Mouse (Mus musculus): ENCODE measurements at regions not wholly inside any gene's neighbourhood (a gene's known extent, or its start where the extent isn't known, plus 50 kb on each side); places are given as distances from the start of the nearest gene placed in this dataset.

- no peak overlapping the region for H3K4me3 ChIP-seq
- no peaks in the 10 kb centered on the region for H3K36me3 ChIP-seq
- no peak overlapping the region for H3K9ac ChIP-seq
- no peak overlapping the region for H3K27ac ChIP-seq
- ATAC-seq (ENCODE audit: low FRiP score, low read depth) = no peak
- H3K9me3 ChIP-seq = no peaks in the 10 kb centered on the region
- H3K27me3 ChIP-seq = no peaks in the 10 kb centered on the region
- no peaks in the 10 kb centered on the region for H3K4me1 ChIP-seq
- 67% methylated on average over 2 of the region's 2 CpGs for WGBS
- no peak overlapping the region for H3K4me2 ChIP-seq (replicated peaks)
These were observed 546.5 kb upstream of the Gm26657 start for GRCm38 (mm10) chr4:56193365-56193764.

- H3K4me1 ChIP-seq = no peaks in the 10 kb centered on the region
- no peak overlapping the region for H3K4me3 ChIP-seq
- WGBS = 65% methylated on average over 5 of the region's 5 CpGs
These were observed 547.4 kb upstream of the Gm26657 start for GRCm38 (mm10) chr4:56192516-56192915.

GRCm38 (mm10) chr4:56179566-56179965 lies 560.3 kb upstream of the Gm26657 start:
- no peak overlapping the region for H3K9ac ChIP-seq
- 25% methylated on average over 5 of the region's 5 CpGs for WGBS

More at GRCm38 (mm10) chr4:56192516-56192915, 547.4 kb upstream of the Gm26657 start:
- Histone ChIP-seq H3K27me3 (no peaks in the 10 kb centered on the region), H3K9ac (no peak overlapping the region), H3K9me3 (no peaks in the 10 kb centered on the region), H3K4me2 (replicated peaks) (no peak overlapping the region), H3K27ac (no peak overlapping the region), H3K36me3 (no peaks in the 10 kb centered on the region)
- no peak for ATAC-seq (ENCODE audit: low FRiP score, low read depth)

GRCm38 (mm10) chr4:56178844-56179481 lies 560.9 kb upstream of the Gm26657 start:
- ATAC-seq (ENCODE audit: low FRiP score, low read depth) = no peak
- H3K27ac ChIP-seq = no peak overlapping the region
- WGBS = 59% methylated on average over 9 of the region's 9 CpGs

More at GRCm38 (mm10) chr4:56179566-56179965, 560.3 kb upstream of the Gm26657 start:
- H3K27me3 ChIP-seq = no peaks in the 10 kb centered on the region
- no peak overlapping the region for H3K27ac ChIP-seq
- H3K9me3 ChIP-seq = no peaks in the 10 kb centered on the region
- no peak overlapping the region for H3K4me2 ChIP-seq (replicated peaks)
- H3K4me3 ChIP-seq = no peak overlapping the region
- ATAC-seq (ENCODE audit: low FRiP score, low read depth) = no peak; the same call in 1 of the 2 replicates
- peaks cover 11% of the 10 kb centered on the region for H3K4me1 ChIP-seq
- no peaks in the 10 kb centered on the region for H3K36me3 ChIP-seq

GRCm38 (mm10) chr4:56161257-56161594 lies 578.6 kb upstream of the Gm26657 start:
- H3K4me3 ChIP-seq = no peak overlapping the region
- no peak for ATAC-seq (ENCODE audit: low FRiP score, low read depth)
- no peaks in the 10 kb centered on the region for H3K36me3 ChIP-seq
- no peak overlapping the region for H3K4me2 ChIP-seq (replicated peaks)
- H3K9ac ChIP-seq = no peak overlapping the region
- no peaks in the 10 kb centered on the region for H3K9me3 ChIP-seq
- 48% methylated on average over 3 of the region's 3 CpGs for WGBS
- peaks cover 4% of the 10 kb centered on the region; the same call in 1 of the 2 replicates for H3K4me1 ChIP-seq
- no peaks in the 10 kb centered on the region for H3K27me3 ChIP-seq
- no peak overlapping the region for H3K27ac ChIP-seq

More at GRCm38 (mm10) chr4:56178844-56179481, 560.9 kb upstream of the Gm26657 start:
- Histone ChIP-seq H3K4me1 (peaks cover 11% of the 10 kb centered on the region), H3K36me3 (no peaks in the 10 kb centered on the region), H3K4me3 (no peak overlapping the region), H3K4me2 (replicated peaks) (no peak overlapping the region), H3K9ac (no peak overlapping the region), H3K27me3 (no peaks in the 10 kb centered on the region), H3K9me3 (no peaks in the 10 kb centered on the region)

GRCm38 (mm10) chr4:56160551-56161256 lies 579.2 kb upstream of the Gm26657 start:
- Histone ChIP-seq H3K4me2 (replicated peaks) (no peak overlapping the region), H3K4me3 (no peak overlapping the region), H3K36me3 (no peaks in the 10 kb centered on the region), H3K9ac (no peak overlapping the region), H3K9me3 (no peaks in the 10 kb centered on the region), H3K27me3 (no peaks in the 10 kb centered on the region), H3K27ac (no peak overlapping the region), H3K4me1 (peaks cover 4% of the 10 kb centered on the region; the same call in 1 of the 2 replicates)
- 77% methylated on average over 13 of the region's 13 CpGs for WGBS
- ATAC-seq (ENCODE audit: low FRiP score, low read depth) = no peak

- Histone ChIP-seq H3K9ac (no peak overlapping the region), H3K36me3 (no peaks in the 10 kb centered on the region), H3K9me3 (no peaks in the 10 kb centered on the region), H3K4me3 (no peak overlapping the region), H3K4me2 (replicated peaks) (no peak overlapping the region), H3K27ac (no peak overlapping the region), H3K4me1 (peaks cover 4% of the 10 kb centered on the region; the same call in 1 of the 2 replicates), H3K27me3 (no peaks in the 10 kb centered on the region)
- 84% methylated on average over 3 of the region's 3 CpGs for WGBS
- ATAC-seq (ENCODE audit: low FRiP score, low read depth) = no peak
These were observed 582.3 kb upstream of the Gm26657 start for GRCm38 (mm10) chr4:56157521-56158065.

GRCm38 (mm10) chr4:56150716-56151115 lies 589.2 kb upstream of the Gm26657 start:
- Histone ChIP-seq H3K9me3 (no peaks in the 10 kb centered on the region), H3K9ac (no peak overlapping the region), H3K4me1 (no peaks in the 10 kb centered on the region), H3K36me3 (no peaks in the 10 kb centered on the region), H3K4me3 (no peak overlapping the region), H3K27me3 (no peaks in the 10 kb centered on the region), H3K4me2 (replicated peaks) (no peak overlapping the region), H3K27ac (no peak overlapping the region)
- ATAC-seq (ENCODE audit: low FRiP score, low read depth) = no peak
- WGBS = 88% methylated on average over 1 of the region's 1 CpGs

- Histone ChIP-seq H3K27ac (no peak overlapping the region), H3K4me1 (no peaks in the 10 kb centered on the region), H3K27me3 (no peaks in the 10 kb centered on the region), H3K36me3 (no peaks in the 10 kb centered on the region), H3K4me2 (replicated peaks) (no peak overlapping the region), H3K9ac (no peak overlapping the region), H3K9me3 (no peaks in the 10 kb centered on the region), H3K4me3 (no peak overlapping the region)
- no peak for ATAC-seq (ENCODE audit: low FRiP score, low read depth)
- 98% methylated on average over 2 of the region's 2 CpGs for WGBS
These were observed 596.0 kb upstream of the Gm26657 start for GRCm38 (mm10) chr4:56143827-56144226.

GRCm38 (mm10) chr4:56136837-56137236 lies 603.0 kb upstream of the Gm26657 start:
- no peak overlapping the region for H3K27ac ChIP-seq
- H3K4me3 ChIP-seq = no peak overlapping the region
- H3K27me3 ChIP-seq = no peaks in the 10 kb centered on the region
- ATAC-seq (ENCODE audit: low FRiP score, low read depth) = no peak
- no peaks in the 10 kb centered on the region for H3K9me3 ChIP-seq
- H3K4me1 ChIP-seq = no peaks in the 10 kb centered on the region
- H3K36me3 ChIP-seq = no peaks in the 10 kb centered on the region
- H3K9ac ChIP-seq = no peak overlapping the region
- H3K4me2 ChIP-seq (replicated peaks) = no peak overlapping the region
- WGBS = 82% methylated on average over 3 of the region's 3 CpGs

GRCm38 (mm10) chr4:56134350-56134749 lies 602.1 kb upstream of the Klf4 start:
- ATAC-seq (ENCODE audit: low FRiP score, low read depth) = no peak
- Histone ChIP-seq H3K4me1 (no peaks in the 10 kb centered on the region), H3K27me3 (no peaks in the 10 kb centered on the region), H3K4me3 (no peak overlapping the region), H3K4me2 (replicated peaks) (no peak overlapping the region), H3K9me3 (no peaks in the 10 kb centered on the region), H3K27ac (no peak overlapping the region), H3K9ac (no peak overlapping the region), H3K36me3 (no peaks in the 10 kb centered on the region)
- WGBS = 83% methylated on average over 5 of the region's 5 CpGs

- H3K4me2 ChIP-seq (replicated peaks) = no peak overlapping the region
- H3K4me3 ChIP-seq = no peak overlapping the region
- H3K27me3 ChIP-seq = no peaks in the 10 kb centered on the region
- no peak for ATAC-seq (ENCODE audit: low FRiP score, low read depth)
- no peaks in the 10 kb centered on the region for H3K36me3 ChIP-seq
- no peak overlapping the region for H3K27ac ChIP-seq
- H3K9me3 ChIP-seq = no peaks in the 10 kb centered on the region
- H3K4me1 ChIP-seq = no peaks in the 10 kb centered on the region
- H3K9ac ChIP-seq = no peak overlapping the region
- WGBS = 76% methylated on average over 8 of the region's 8 CpGs
These were observed 595.6 kb upstream of the Klf4 start for GRCm38 (mm10) chr4:56127730-56128482.

Measured in limb, embryonic 13.5 days (tissue).